Mouse (Mus musculus) heart, adult 11 months (tissue): ENCODE data around the gene Egfl7.

Experiments used
- DNase-seq: peaks from one replicate; pipeline ENCODE4 v3.0.0; 2022

Egfl7 gene

GRCm38 (mm10) chr2:26571400-26571799 is 8.4 kb upstream of the Egfl7 start:
- DNase-seq: peak; percentile 97

- peak; percentile 99 for DNase-seq
Observed at GRCm38 (mm10) chr2:26571826-26572225, 8.0 kb upstream of the Egfl7 start.

GRCm38 (mm10) chr2:26573396-26573795 is 6.4 kb upstream of the Egfl7 start:
- peak; percentile 98 for DNase-seq

GRCm38 (mm10) chr2:26573807-26574206 is 6.0 kb upstream of the Egfl7 start:
- DNase-seq: no peak

DNA sequence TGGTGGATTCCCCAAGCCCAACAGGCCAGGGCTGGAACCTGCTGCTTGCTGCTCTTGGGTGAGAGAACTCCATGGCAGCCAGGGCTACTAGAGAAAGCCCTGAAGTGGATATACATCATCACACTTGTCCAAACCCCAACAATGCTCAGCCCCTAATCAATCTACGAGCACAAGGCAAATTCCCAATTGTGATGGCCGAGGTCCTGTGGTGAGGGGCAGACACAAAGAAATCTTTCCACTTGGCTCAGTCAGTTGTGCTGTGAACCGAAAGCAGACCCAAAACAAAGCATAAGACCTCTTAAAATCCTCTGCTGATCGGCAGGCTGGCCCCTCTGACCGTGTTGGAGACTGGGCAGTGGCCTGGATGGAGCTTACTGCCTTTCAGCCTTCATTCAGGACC is 5.0 kb upstream of the Egfl7 start:
- no peak for DNase-seq

GRCm38 (mm10) chr2:26575378-26575777 is 4.4 kb upstream of the Egfl7 start:
- DNase-seq: no peak

GRCm38 (mm10) chr2:26575865-26576264 is 3.9 kb upstream of the Egfl7 start:
- peak; percentile 99 for DNase-seq

GRCm38 (mm10) chr2:26576462-26576861 is 3.4 kb upstream of the Egfl7 start:
- DNase-seq: peak; percentile 94

DNA sequence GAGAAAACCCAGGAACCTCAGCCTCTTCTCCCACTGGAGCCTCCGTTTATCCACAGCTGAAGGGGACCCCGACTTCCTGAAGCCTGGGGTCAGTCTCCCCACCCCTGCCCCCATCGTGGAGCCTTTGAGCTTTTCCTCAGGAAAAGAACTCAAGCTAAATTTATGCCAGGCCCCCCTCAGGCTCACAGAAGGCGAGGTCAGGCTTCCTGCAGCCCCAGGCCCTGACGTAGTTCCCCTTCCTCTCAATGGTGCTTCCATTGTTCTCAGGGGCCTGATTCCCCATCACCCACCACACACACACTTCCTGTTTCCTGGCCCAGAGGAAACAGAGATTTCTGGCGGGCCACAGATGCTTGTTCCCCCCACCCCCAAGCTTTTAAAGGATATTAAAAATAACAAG is 1.4 kb upstream of the Egfl7 start:
- peak; percentile 100 for DNase-seq

- DNase-seq: peak; percentile 97
Observed at GRCm38 (mm10) chr2:26580751-26581150, 937 bp downstream of the Egfl7 start.

DNA sequence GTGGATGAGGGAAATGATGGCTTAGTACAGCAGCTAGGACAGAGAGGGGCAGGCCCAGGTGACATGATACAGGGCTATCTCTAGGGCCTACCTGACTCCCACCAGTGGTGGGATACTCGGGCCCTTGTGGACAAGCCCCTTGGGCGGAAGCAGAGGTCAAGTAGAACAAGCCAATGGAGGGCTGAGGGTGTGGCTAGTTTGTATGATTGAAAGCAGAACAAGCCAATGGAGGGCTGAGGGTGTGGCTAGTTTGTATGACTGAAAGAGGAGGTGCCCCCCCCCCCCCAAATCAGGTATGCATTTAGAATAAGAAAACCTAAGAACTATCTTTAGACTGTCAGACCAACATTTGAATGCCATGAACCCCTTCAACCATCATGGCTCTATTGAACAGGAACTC is 2.4 kb downstream of the Egfl7 start:
- peak; percentile 98 for DNase-seq

DNA sequence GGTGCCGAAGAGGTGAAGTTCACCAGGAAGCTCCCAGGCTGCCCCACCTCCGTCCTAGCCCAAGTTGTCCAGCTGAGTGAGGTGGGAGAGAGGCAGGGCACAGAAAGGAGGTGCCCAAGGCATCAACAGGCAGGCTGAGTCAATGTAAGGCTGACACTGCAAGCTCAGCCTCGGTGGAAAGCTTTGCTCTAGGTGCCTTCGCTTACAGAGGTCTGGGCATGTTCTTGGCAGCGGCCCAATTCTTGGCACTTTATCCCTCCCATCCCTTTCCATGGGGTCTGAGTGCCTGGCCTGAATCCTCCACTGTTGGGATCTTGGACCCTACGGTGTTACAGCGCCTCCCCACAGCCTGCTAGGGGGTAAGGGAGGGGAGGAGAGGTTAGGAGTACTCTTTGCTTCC is 2.9 kb downstream of the Egfl7 start:
- DNase-seq: peak; percentile 96

DNA sequence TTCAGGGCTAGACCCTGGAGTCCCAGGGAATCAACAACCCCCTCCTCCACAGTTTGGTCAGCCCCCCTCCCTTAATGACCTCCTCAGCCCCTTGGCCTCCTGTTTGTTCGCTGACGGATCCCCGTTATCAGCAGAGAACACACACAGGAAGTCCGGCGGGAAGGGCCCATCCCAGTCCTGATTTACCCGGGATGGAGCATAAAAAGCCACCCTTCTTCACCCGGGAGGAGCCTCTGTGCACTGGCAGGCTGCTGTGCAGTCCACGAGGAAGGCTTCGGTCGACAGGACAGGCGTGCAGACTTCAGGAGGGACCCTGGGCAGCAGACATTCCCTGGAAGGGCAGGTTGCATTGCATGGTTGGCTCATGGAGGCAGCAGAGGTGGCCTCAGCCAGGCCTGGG is 3.8 kb downstream of the Egfl7 start:
- DNase-seq: peak; percentile 100

- DNase-seq: peak; percentile 95
Observed at GRCm38 (mm10) chr2:26585713-26586112, 5.9 kb downstream of the Egfl7 start.

DNA sequence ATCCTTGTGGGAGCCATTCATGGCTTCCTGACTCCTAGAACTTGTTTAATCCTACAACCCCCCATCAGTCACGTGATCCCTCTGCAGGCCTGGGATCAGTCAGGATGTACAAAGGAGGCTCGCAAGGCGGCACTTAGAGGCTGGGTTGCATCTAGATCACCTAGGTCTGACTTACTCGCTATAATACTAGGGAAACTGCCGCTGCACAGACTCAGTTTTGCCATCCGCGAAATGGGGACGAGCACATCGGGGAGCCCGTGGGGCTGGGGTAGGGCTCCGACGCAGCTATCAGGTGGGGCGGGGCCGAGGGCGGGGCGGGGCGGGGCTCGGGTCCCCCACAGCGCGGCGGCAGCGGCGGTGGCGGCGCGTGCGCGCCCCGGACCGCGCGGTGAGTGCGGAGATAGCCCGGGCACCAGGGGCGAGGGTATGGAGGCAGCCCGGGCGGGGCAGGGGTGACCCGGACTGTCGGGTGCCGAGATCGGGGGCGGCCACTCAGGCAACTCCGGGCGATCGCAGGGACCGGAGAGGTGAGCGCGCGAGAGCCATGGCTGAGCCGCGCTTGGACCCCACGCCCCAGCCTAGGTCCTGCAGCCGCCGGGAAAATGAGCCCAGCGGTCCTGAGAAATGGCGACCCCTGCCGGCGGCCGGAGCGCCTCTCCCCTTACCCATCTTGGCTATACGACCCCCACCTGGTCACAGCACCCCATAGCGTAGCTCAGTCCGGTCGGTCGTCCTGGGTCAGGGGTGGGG is 6.7 kb downstream of the Egfl7 start, which contains the start of gene Gm20532:
Gene Gm20532, plus strand, starts transcription at position 346 of the 750 bp plus-strand sequence.
- DNase-seq: peak; percentile 97

- DNase-seq: no peak
Observed at GRCm38 (mm10) chr2:26587044-26587405, 7.2 kb downstream of the Egfl7 start.

DNA sequence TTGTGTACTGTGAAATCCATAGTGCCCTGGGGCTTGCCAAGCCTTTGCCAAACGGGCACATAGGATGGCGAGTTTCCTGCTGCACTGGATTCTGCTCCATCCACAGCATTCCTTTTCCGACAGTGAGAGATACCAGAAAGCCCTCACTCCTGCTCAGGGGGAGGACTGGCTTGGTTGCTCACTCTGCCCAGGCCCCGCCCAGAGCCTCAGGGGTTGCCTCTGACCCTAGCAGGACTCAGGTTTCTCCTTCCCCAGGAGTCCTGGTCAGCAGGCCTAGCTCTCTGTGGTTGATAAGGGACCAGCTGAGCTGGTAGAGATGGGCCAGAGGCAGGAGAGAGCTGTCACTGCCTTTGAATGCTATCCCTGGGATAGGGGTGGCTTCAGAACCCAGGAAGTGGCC is 8.8 kb downstream of the Egfl7 start:
- no peak for DNase-seq

- peak; percentile 95 for DNase-seq
Observed at GRCm38 (mm10) chr2:26589284-26589683, 9.5 kb downstream of the Egfl7 start.

- DNase-seq: no peak
Observed at GRCm38 (mm10) chr2:26590282-26590681, 10.5 kb downstream of the Egfl7 start.

DNA sequence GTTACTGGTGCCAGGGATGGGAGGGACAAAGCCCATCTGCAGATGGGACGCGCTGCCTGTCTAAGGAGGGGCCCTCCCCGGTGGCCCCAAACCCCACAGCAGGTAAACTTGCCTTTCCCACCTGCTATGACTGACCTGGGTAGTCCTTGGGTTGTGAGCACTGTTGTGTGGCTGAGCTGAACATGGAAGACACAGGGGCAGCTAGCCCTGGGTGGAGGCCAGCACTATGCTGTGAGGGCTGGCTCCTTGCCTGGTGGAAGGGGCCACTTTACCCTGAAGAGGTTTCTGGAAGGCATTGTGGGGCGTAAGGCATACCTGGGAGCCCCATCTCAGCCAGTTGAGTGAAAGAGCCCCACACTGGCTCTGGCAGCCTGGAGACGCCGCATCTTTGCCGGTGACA is 11.1 kb downstream of the Egfl7 start:
- DNase-seq: peak; percentile 93

DNA sequence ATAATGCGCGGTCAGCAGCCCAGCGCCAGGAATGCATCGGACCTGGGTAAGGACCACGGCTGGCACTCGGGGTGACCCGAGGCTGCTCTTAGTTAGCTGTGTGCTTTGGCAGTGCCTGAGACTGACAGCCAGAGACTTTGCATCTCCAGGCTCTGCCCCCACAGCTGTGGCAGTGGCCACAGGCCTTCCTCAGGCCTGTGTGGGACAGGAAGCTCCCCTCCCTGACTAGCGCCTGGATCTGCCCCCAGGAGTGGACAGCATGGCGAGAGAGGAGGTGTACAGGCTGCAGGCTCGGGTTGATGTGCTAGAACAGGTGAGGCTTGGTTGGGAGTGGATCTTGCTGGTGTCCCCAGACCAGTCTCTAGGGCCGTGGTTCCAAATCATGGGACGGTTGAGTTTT is 11.6 kb downstream of the Egfl7 start:
- peak; percentile 93 for DNase-seq

GRCm38 (mm10) chr2:26593211-26594021 is 13.6 kb downstream of the Egfl7 start:
- DNase-seq: peak; percentile 96

- peak; percentile 98 for DNase-seq
Observed at GRCm38 (mm10) chr2:26594022-26594346, 14.2 kb downstream of the Egfl7 start.

DNA sequence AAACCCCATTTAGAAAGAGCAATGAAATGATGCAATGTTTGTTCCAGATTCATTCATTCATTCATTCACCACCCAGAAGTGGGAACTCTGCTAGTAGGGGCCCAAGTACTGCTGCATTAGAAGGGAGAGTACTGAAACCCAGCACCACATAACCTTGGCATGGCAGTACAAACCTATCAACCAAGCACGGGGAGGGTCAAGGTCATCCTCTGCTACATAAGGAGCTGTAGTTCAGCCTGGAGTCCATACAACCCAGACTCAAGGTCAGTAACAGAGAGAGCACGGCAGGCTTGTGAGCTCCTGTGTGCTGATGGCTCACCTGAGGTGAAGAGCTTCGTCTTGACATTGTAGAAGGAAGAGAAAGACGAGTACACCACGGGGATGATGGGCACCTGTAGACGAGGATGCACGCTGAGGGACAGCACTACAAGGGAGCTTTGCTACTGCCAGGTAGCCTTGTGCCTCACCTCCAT is 14.7 kb downstream of the Egfl7 start:
- no peak for DNase-seq
